Mouse (Mus musculus) embryo, embryonic 9.5 days (tissue): ENCODE data around the gene Tspan31.

Experiments used
- DNase-seq: peaks from one replicate; pipeline ENCODE4 v3.0.0-alpha.2; 2017; ENCODE audit errors: extremely low spot score

The Tspan31 gene

GRCm38 (mm10) chr10:127070190-127071121, at the start of gene Tspan31:
Gene Tspan31 (minus strand): TSS chr10:127070264.
- peak; percentile 91 for DNase-seq

DNA sequence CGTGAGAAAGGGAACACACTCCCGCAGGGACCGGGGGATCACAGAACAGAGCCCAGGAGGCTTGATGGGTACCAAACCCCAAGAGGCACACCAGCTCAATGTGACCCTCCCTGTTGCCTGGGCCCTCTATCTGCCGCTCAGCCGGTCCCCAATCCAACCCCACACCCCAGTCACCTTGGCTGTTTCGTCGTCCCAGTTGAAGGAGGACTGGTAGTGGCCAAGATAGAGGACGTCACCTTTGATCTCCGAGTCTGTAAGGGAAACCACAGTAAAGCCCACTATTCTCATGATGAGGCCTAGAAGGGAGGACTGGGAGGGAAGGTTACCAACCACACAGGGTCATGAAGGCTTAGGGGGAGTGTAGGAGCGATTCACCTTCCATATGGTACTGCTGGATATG, 49.2 kb upstream of the Tspan31 start:
- no peak for DNase-seq

- DNase-seq: no peak
These were observed 48.4 kb upstream of the Tspan31 start for GRCm38 (mm10) chr10:127118470-127118869.

GRCm38 (mm10) chr10:127115068-127115467, 45.0 kb upstream of the Tspan31 start:
- no peak for DNase-seq

- DNase-seq: no peak
These were observed 44.3 kb upstream of the Tspan31 start for GRCm38 (mm10) chr10:127114408-127114807.

GRCm38 (mm10) chr10:127111001-127111887, 41.2 kb upstream of the Tspan31 start:
- DNase-seq: no peak

- no peak for DNase-seq
These were observed 38.2 kb upstream of the Tspan31 start for GRCm38 (mm10) chr10:127108262-127108583.

GRCm38 (mm10) chr10:127107563-127108261, 37.6 kb upstream of the Tspan31 start:
- DNase-seq: no peak

- no peak for DNase-seq
These were observed 33.6 kb upstream of the Tspan31 start for GRCm38 (mm10) chr10:127103631-127104030.

DNA sequence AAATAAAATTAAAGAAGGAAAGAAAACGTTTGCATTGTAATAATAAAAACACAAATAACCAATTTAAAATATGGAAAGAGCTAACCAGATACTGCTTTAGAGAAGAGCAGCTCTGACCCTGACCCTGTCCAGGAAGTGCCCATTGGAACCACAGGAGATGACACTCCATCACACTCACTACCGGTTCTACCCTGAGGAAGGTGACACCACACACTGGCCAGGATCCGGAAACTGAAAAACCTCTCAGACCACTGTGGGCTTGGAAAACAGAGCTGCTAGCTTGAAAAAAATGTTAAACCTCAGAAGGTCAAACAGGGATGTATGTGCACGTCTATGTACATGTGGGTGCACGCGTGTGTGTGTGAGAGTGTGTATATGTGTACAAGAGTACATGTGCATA, 31.1 kb upstream of the Tspan31 start:
- no peak for DNase-seq

GRCm38 (mm10) chr10:127100414-127100813, 30.4 kb upstream of the Tspan31 start:
- DNase-seq: no peak

GRCm38 (mm10) chr10:127099868-127100267, 29.8 kb upstream of the Tspan31 start:
- no peak for DNase-seq

DNA sequence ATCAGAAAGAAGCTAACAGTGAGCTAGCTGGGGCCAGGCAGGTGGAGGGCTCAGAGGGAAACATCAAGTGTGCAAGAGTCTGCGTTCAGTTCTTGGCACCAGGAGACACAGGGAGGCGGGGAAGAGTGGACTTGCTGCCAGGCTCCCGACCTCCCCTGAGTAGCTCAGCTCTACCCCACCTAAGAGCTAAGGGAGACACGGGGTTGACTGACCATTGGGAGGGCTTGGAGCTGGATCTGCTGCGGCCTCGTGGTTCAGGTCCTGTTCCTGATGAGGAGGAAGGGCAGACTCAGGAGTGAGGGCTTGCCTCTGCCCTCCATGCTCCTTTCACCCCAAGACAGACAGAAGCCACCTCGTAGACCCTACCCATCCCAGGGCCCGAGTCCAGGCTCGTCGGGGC, 29.1 kb upstream of the Tspan31 start:
- no peak for DNase-seq

- DNase-seq: no peak
These were observed 28.4 kb upstream of the Tspan31 start for GRCm38 (mm10) chr10:127098514-127098913.

- DNase-seq: no peak
These were observed 24.3 kb upstream of the Tspan31 start for GRCm38 (mm10) chr10:127094382-127094802.

DNA sequence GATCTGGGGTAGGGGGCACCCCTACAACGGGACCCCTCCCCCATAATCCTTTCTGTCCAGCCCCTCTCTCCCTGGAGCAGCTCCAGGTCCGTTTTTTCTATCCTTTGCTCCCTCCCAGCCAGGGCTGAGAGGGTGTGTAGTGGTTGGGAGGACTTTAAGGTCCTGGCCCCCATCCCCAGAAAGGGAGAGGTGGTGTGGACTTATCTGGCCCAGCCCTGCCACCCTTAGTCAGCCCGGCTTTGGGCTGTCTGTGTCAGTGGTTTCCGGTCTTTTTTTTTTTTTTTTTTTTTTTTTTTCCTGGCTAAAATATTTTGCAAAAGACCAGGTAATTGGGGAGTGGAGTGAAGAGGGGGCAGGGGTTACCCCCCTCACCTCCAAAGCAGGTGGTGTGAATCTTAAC, 22.7 kb upstream of the Tspan31 start:
- DNase-seq: no peak

- DNase-seq: no peak
These were observed 21.7 kb upstream of the Tspan31 start for GRCm38 (mm10) chr10:127091507-127092396.

GRCm38 (mm10) chr10:127090560-127091411, 20.7 kb upstream of the Tspan31 start:
- peak; percentile 35 for DNase-seq

GRCm38 (mm10) chr10:127085633-127086032, 15.6 kb upstream of the Tspan31 start:
- DNase-seq: no peak

- no peak for DNase-seq
These were observed 15.0 kb upstream of the Tspan31 start for GRCm38 (mm10) chr10:127085052-127085451.
